Mouse (Mus musculus): ENCODE results near the gene Gm38392.

DNA sequence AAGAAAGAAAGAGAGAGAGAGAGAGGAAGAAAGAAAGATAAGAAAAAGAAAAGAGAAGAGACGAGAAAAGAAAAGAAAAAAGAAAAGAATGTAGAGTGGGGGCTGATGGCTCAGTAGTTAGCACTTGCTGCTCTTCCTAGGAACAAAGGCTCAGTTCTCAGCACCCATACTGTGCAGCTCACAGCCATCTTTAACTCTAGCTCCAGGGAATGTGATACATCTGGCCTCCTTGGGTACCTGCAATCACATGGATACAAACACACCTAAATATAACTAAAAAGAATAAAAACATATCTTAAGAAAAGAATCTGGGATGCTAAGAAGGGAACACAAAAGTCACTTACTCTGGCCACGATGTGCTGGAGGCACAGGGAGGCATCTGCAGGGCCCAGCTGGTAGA is 10.9 kb downstream of the Gm38392 start:
- no peak for TF ChIP-seq CTCF (IDR thresholded peaks at IDR 0.05; ENCODE audit: insufficient read depth, low read length)
- no peak for TF ChIP-seq POLR2A (IDR thresholded peaks at IDR 0.05; ENCODE audit: borderline replicate concordance, extremely low read depth, low read depth, low read length)

Measured in lung, adult 2 months (tissue).